ENCODE assay signal across 8 mouse cellular contexts in genomic region chr4:95966928-95967724, GRCm38 (mm10). TPM values are rescaled to one million over a fixed set of nuclear protein-coding genes. Genes with fewer than 3 reads are reported as not detected.
DNase-seq lines count a peak whose midpoint lies in the region; ATAC-seq and TF ChIP-seq lines count a peak whose summit lies in the region.

Hook1 (plus strand) TSS chr4:95967240.

- H3K36me3 ChIP-seq in embryonic facial prominence, embryonic 15.5 days = no peaks in the 10 kb centered on the region
- H3K36me3 ChIP-seq in heart, adult 2 months (ENCODE audit: control insufficient read depth, insufficient read depth, low read length) = no peaks in the 10 kb centered on the region
- no peaks in the 10 kb centered on the region for H3K36me3 ChIP-seq in midbrain, embryonic 10.5 days

- peak within 1 kb of the TSS; percentile 61 for H3K4me3 ChIP-seq in bone marrow macrophage, adult 2 months (ENCODE audit: insufficient read depth, low read length)
- peak within 1 kb of the TSS; percentile 65 for H3K4me3 ChIP-seq in embryonic facial prominence, embryonic 15.5 days (replicated peaks)
- H3K4me3 ChIP-seq in heart, adult 2 months = peak within 1 kb of the TSS; percentile 54
- H3K4me3 ChIP-seq in midbrain, embryonic 10.5 days = peak within 1 kb of the TSS; percentile 74

- no peaks in the 10 kb centered on the region for H3K4me1 ChIP-seq in bone marrow macrophage, adult 2 months (ENCODE audit: control insufficient read depth, insufficient read depth, low read length)
- peaks cover 11% of the 10 kb centered on the region for H3K4me1 ChIP-seq in embryonic facial prominence, embryonic 15.5 days
- no peaks in the 10 kb centered on the region for H3K4me1 ChIP-seq in heart, adult 2 months (ENCODE audit: control insufficient read depth, insufficient read depth, low read length)
- H3K4me1 ChIP-seq in midbrain, embryonic 10.5 days = peaks cover 14% of the 10 kb centered on the region

- no peaks in the 10 kb centered on the region for H3K79me2 ChIP-seq in heart, adult 2 months (replicated peaks; ENCODE audit: control insufficient read depth, insufficient read depth, low read length)

- intact Hi-C loops in heart, adult 2 months (cut with DNase I) = no loop called here
- intact Hi-C loops in left cerebral cortex, postnatal 4 days (cut with DNase I) = no loop called here

- no peak for TF ChIP-seq CTCF in bone marrow macrophage, adult 2 months (IDR thresholded peaks at IDR 0.05; ENCODE audit: low read depth, low read length)
- TF ChIP-seq CTCF in heart, adult 2 months (IDR thresholded peaks at IDR 0.05) = no peak

- H3K27me3 ChIP-seq in embryonic facial prominence, embryonic 15.5 days = no peaks in the 10 kb centered on the region; the same call in 1 of the 2 replicates
- H3K27me3 ChIP-seq in heart, adult 2 months (ENCODE audit: control insufficient read depth, insufficient read depth, low read length) = peaks cover 3% of the 10 kb centered on the region
- peaks cover 14% of the 10 kb centered on the region for H3K27me3 ChIP-seq in midbrain, embryonic 10.5 days (ENCODE audit: low read depth, poor library complexity, severe bottlenecking)

- WGBS in embryonic facial prominence, embryonic 15.5 days = under 1% methylated on average over 82 of the region's 82 CpGs
- WGBS in heart, adult 2 months = 1% methylated on average over 82 of the region's 82 CpGs
- WGBS in midbrain, embryonic 10.5 days = under 1% methylated on average over 82 of the region's 82 CpGs

- H3K9ac ChIP-seq in embryonic facial prominence, embryonic 15.5 days = peak within 1 kb of the TSS; percentile 28
- peak within 1 kb of the TSS; percentile 70 for H3K9ac ChIP-seq in heart, adult 2 months (ENCODE audit: low read depth, low read length)

- H3K27ac ChIP-seq in bone marrow macrophage, adult 2 months (ENCODE audit: insufficient read depth, low read depth, low read length) = no peak within 1 kb of the TSS
- peak within 1 kb of the TSS; percentile 9; the same call in 1 of the 2 replicates for H3K27ac ChIP-seq in embryonic facial prominence, embryonic 15.5 days (replicated peaks)
- no peak within 1 kb of the TSS for H3K27ac ChIP-seq in heart, adult 2 months
- H3K27ac ChIP-seq in midbrain, embryonic 10.5 days (replicated peaks) = peak within 1 kb of the TSS; percentile 87

- no peaks in the 10 kb centered on the region for H3K9me3 ChIP-seq in embryonic facial prominence, embryonic 15.5 days (replicated peaks)
- H3K9me3 ChIP-seq in midbrain, embryonic 10.5 days (replicated peaks) = no peaks in the 10 kb centered on the region

- no peak for TF ChIP-seq POLR2A in bone marrow macrophage, adult 2 months (IDR thresholded peaks at IDR 0.05; ENCODE audit: borderline replicate concordance, low read depth, low read length)
- peak; percentile 50; the same call in 1 of the 2 replicates for TF ChIP-seq POLR2A in heart, adult 2 months (IDR thresholded peaks at IDR 0.05; ENCODE audit: insufficient read depth, low read depth, low read length)

- peak; percentile 79 to 91 for DNase-seq in heart, adult 2 months
- DNase-seq in kidney, adult 18-20 months = peak; percentile 95
- peak; percentile 98 for DNase-seq in left cerebral cortex, postnatal 4 days
- peak; percentile 93 for DNase-seq in midbrain, embryonic 10.5 days (ENCODE audit: low spot score)
- peak; percentile 96 for DNase-seq in right cerebral cortex, postnatal 36 days (ENCODE audit: low spot score in 2 of 2)
- peak; percentile 86 to 93 for DNase-seq in urinary bladder, postnatal 36 days (ENCODE audit: low spot score in 2 of 2)

- TF ChIP-seq EP300 in heart, adult 2 months (IDR thresholded peaks at IDR 0.05; ENCODE audit: insufficient read depth, low read depth, low read length) = no peak

- ATAC-seq in embryonic facial prominence, embryonic 15.5 days (ENCODE audit: insufficient number of reproducible peaks, low FRiP score, low TSS enrichment, low read depth) = peak; percentile 99

- peak within 1 kb of the TSS; percentile 82 for H3K4me2 ChIP-seq in embryonic facial prominence, embryonic 15.5 days (replicated peaks)

RNA-seq across cellular contexts. Expression of gene Hook1, which starts in this region (rescaled TPM):
- 1.8 and 2.6 TPM in 2 replicates for polyA plus RNA-seq in bone marrow macrophage, adult 2 months (2012; ENCODE audit: insufficient read depth, insufficient read length, missing spikeins)
- 8.6 and 10.0 TPM in 2 replicates for polyA plus RNA-seq in embryonic facial prominence, embryonic 15.5 days (2015; fragmentation: Nextera tagmentation; extraction: Ambion mirVana)
- total RNA-seq in heart, adult 2 months (2021) = 10 to 100 TPM in 1 of 2 experiments, 1 to 10 TPM in 1; 8.9 to 11.1 TPM
- 3.2 and 5.2 TPM in 2 replicates for polyA plus RNA-seq in heart, adult 2 months (2012; rRNA removed)
- total RNA-seq in left cerebral cortex, postnatal 4 days (2021) = 10 to 100 TPM; 75.0 to 80.3 TPM
- polyA plus RNA-seq in midbrain, embryonic 10.5 days (2016; fragmentation: Nextera tagmentation; extraction: Ambion mirVana) = 17.9 and 18.1 TPM in 2 replicates

Comparison
In these comparisons a context has a peak if more than half of its experiments do, and no peak if none do; other contexts are left out.
1. RNA of gene Hook1 (total RNA-seq): 75.0 to 80.3 TPM in left cerebral cortex, postnatal 4 days; 8.9 to 11.1 TPM in heart, adult 2 months; every median in the first group is over 4 times any median in the second.
2. H3K27ac ChIP-seq: peak in embryonic facial prominence, embryonic 15.5 days (single experiment) and midbrain, embryonic 10.5 days (single experiment); none in bone marrow macrophage, adult 2 months (single experiment) and heart, adult 2 months (single experiment).
3. Peak in every context shown above with its lines, with median percentiles within 50 percentile points of each other: H3K4me3 ChIP-seq and DNase-seq.